Mouse (Mus musculus) layer of hippocampus, postnatal 14 days (tissue): Measurements from ENCODE around the gene Lrrc71. TPM values are rescaled to one million over a fixed set of nuclear protein-coding genes. Genes with fewer than 3 reads are reported as not detected.

ENCODE experiments used
- DNase-seq, 2 experiments: peaks; one replicate each; pipeline ENCODE4 v3.0.0; 2021 to 2022; ENCODE audit warnings: low spot score in 2 of 2, mixed read lengths in 1 of 2
- total RNA-seq, 2 experiments: library from RNA; stranded (reverse); gene quantifications; 2 replicates each; pipeline ENCODE4 v1.2.3; 2021

Gene Lrrc71
- total RNA-seq, 2 experiments from 2014 or later, result 0.60 to 0.81 TPM

- no peak for DNase-seq
Observed at GRCm38 (mm10) chr3:87725396-87726160, 22.8 kb downstream of the Lrrc71 start.

- DNase-seq, result no peak
Observed at GRCm38 (mm10) chr3:87724556-87724955, 23.9 kb downstream of the Lrrc71 start.

GRCm38 (mm10) chr3:87718525-87718924, 29.9 kb downstream of the Lrrc71 start:
- DNase-seq, result no peak

Other genes starting within 250 kb of the Lrrc71 start
- gene Etv3, start 223.2 kb downstream of the Lrrc71 start, total RNA-seq, result 10 to 100 TPM; 18.0 to 18.2 TPM
- 10 to 100 TPM; 57.2 to 60.8 TPM for gene Arhgef11, start 131.1 kb downstream of the Lrrc71 start, total RNA-seq
- under 1 TPM; 0.29 to 0.41 TPM for gene Ntrk1, start 46.5 kb upstream of the Lrrc71 start, total RNA-seq
- under 1 TPM; 0.12 to 0.35 TPM for gene Insrr, start 48.3 kb upstream of the Lrrc71 start, total RNA-seq
- 1 to 10 TPM; 7.4 to 8.2 TPM for gene Pear1, start 75.7 kb upstream of the Lrrc71 start, total RNA-seq
- not detected for gene Sh2d2a, start 98.1 kb upstream of the Lrrc71 start, total RNA-seq
- gene Prcc, start 137.0 kb upstream of the Lrrc71 start, total RNA-seq, result 10 to 100 TPM; 64.0 to 64.1 TPM
- gene Hdgf, start 157.7 kb upstream of the Lrrc71 start, total RNA-seq, result 100 to 1,000 TPM; 119 to 122 TPM
- 10 to 100 TPM; 50.3 to 55.4 TPM for gene Mrpl24, start 170.9 kb upstream of the Lrrc71 start, total RNA-seq
- gene Isg20l2, start 181.7 kb upstream of the Lrrc71 start, total RNA-seq, result 10 to 100 TPM; 15.0 to 16.4 TPM
- gene Rrnad1, start 182.1 kb upstream of the Lrrc71 start, total RNA-seq, result 10 to 100 TPM; 19.0 to 22.8 TPM
- 1 to 10 TPM; 2.0 to 2.2 TPM for gene Crabp2, start 200.0 kb upstream of the Lrrc71 start, total RNA-seq
- 10 to 100 TPM in 1 of 2 experiments, 1 to 10 TPM in 1; 9.0 to 11.0 TPM for gene Nes, start 222.5 kb upstream of the Lrrc71 start, total RNA-seq